Mouse (Mus musculus) brain, embryonic 14.5 days (tissue): Measurements from ENCODE around the gene Hjurp. TPM values are rescaled to one million over a fixed set of nuclear protein-coding genes. Genes with fewer than 3 reads are reported as not detected.
"Not testable (repeated sequence)": the region's sequence is repeated elsewhere in the genome, so short reads cannot be mapped to it uniquely, and the experiment has no call there.

Experiments used
- DNase-seq: peaks from one replicate; pipeline ENCODE4 v3.0.0-alpha.2; 2011; ENCODE audit warnings: low read depth
- CTCF ChIP-seq: fragments of 200-500 bp; IDR thresholded peaks from 2 replicates; pipeline ENCODE4 v1.5.1; 2012; ENCODE audit warnings: inconsistent platforms, mild to moderate bottlenecking, moderate library complexity, borderline replicate concordance; ENCODE audit not compliant: insufficient read depth, insufficient read length; ENCODE audit errors: extremely low read depth
- POLR2A ChIP-seq: fragments of 200-500 bp; IDR thresholded peaks from 2 replicates; pipeline ENCODE4 v1.6.1; 2012; ENCODE audit warnings: mild to moderate bottlenecking, inconsistent platforms, borderline replicate concordance; ENCODE audit not compliant: poor library complexity, insufficient read depth, insufficient read length, severe bottlenecking; ENCODE audit errors: extremely low read depth
- polyA plus RNA-seq: library from polyadenylated mRNA; depleted of rRNA; stranded (reverse); fragments of >200 nt; gene quantifications from 2 replicates; pipeline ENCODE4 v1.2.3, GENCODE M21; 2012

The Hjurp gene
- polyA plus RNA-seq, 1 experiment, result 140 TPM

GRCm38 (mm10) chr1:88229986-88230385, 47.4 kb downstream of the Hjurp start:
- TF ChIP-seq POLR2A, result no peak
- TF ChIP-seq CTCF, result no peak
- DNase-seq, result no peak

- TF ChIP-seq CTCF (no peak), POLR2A (no peak)
- no peak for DNase-seq
Measured at GRCm38 (mm10) chr1:88229566-88229965, 47.9 kb downstream of the Hjurp start.

GRCm38 (mm10) chr1:88228121-88228520, 49.3 kb downstream of the Hjurp start:
- DNase-seq, result no peak
- TF ChIP-seq POLR2A, result no peak
- no peak for TF ChIP-seq CTCF

GRCm38 (mm10) chr1:88227482-88227881, 50.0 kb downstream of the Hjurp start:
- DNase-seq, result no peak
- TF ChIP-seq CTCF (no peak), POLR2A (no peak)

- no peak for TF ChIP-seq POLR2A
- DNase-seq, result no peak
Measured at GRCm38 (mm10) chr1:88226670-88227379, 50.6 kb downstream of the Hjurp start, which contains the start of gene Mroh2a. Gene Mroh2a (plus strand): TSS chr1:88226986.

- TF ChIP-seq CTCF (no peak), POLR2A (no peak)
- no peak for DNase-seq
Measured at GRCm38 (mm10) chr1:88225741-88226140, 51.7 kb downstream of the Hjurp start.

GRCm38 (mm10) chr1:88225301-88225700, 52.1 kb downstream of the Hjurp start:
- not testable (repeated sequence) for DNase-seq

- DNase-seq, result no peak
- TF ChIP-seq POLR2A, result no peak
- TF ChIP-seq CTCF, result no peak
Measured at GRCm38 (mm10) chr1:88224029-88224776, 53.2 kb downstream of the Hjurp start.

- TF ChIP-seq POLR2A (no peak), CTCF (no peak)
- DNase-seq, result no peak
Measured at GRCm38 (mm10) chr1:88223591-88223990, 53.8 kb downstream of the Hjurp start.

- DNase-seq, result not testable (repeated sequence)
Measured at GRCm38 (mm10) chr1:88223011-88223515, 54.4 kb downstream of the Hjurp start.

GRCm38 (mm10) chr1:88222216-88222615, 55.2 kb downstream of the Hjurp start:
- TF ChIP-seq POLR2A, result no peak
- TF ChIP-seq CTCF, result no peak
- no peak for DNase-seq

GRCm38 (mm10) chr1:88220336-88220735, 57.1 kb downstream of the Hjurp start:
- DNase-seq, result no peak
- TF ChIP-seq CTCF, result no peak
- no peak for TF ChIP-seq POLR2A

- no peak for DNase-seq
- TF ChIP-seq CTCF, result no peak
- TF ChIP-seq POLR2A, result no peak
Measured at GRCm38 (mm10) chr1:88219054-88219453, 58.4 kb downstream of the Hjurp start.

GRCm38 (mm10) chr1:88218591-88218990, 58.8 kb downstream of the Hjurp start:
- no peak for TF ChIP-seq CTCF
- no peak for TF ChIP-seq POLR2A
- DNase-seq, result no peak

- TF ChIP-seq CTCF (no peak), POLR2A (no peak)
- peak; percentile 1 for DNase-seq
Measured at GRCm38 (mm10) chr1:88218051-88218450, 59.4 kb downstream of the Hjurp start.

- DNase-seq, result peak; percentile 1
Measured at GRCm38 (mm10) chr1:88217576-88217975, 59.9 kb downstream of the Hjurp start.

More at GRCm38 (mm10) chr1:88217576-88217975, 59.9 kb downstream of the Hjurp start:
- TF ChIP-seq CTCF (no peak), POLR2A (no peak)
